ENCODE assay signal across 21 mouse cellular contexts in the genomic region with DNA sequence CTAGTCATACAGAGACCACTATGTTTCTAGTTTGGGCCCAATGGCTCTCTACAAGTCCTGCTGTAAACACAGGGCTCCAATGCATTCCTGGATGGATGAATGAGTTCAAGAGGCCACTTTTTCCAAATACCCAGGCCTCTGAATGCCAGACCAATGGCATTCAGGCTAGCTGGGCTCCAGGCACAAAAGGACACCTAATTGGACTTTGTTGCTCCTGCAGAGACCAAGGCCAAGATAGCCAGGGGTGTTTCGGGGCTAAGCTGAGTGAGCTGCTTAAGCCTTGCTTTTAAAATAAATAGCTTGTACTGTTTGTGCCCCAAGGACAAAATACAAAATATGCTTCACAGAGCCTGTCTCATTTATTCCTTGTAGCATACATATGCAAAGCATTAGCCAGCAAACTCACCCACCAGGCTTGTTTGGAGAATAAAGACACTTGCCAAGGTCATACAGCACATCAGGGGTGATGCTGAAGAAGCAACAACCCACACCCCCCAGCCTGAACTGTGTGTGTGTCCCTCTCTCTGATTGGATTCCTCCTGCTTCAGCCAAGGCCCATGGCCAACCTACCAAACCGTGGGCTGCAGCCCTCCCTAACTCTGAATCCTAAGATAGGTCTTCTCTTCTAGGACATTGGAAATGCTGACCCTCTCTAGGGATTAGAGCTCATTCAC. TPM values are rescaled to one million over a fixed set of nuclear protein-coding genes. Genes with fewer than 3 reads are reported as not detected.
DNase-seq lines count a peak whose midpoint lies in the region; ATAC-seq lines count a peak whose summit lies in the region.
"Had no signal": no experiment of that assay in that cellular context is flagged by ENCODE, and none has a peak within 500 bp of the region (broad histone marks: within the 10 kb centered on the region; RNA-seq: fewer than 3 reads in every experiment).

No protein-coding gene starts in this region.

- H3K9me3 ChIP-seq in embryonic facial prominence, embryonic 15.5 days (replicated peaks), result no peaks in the 10 kb centered on the region
- H3K9me3 ChIP-seq in embryonic facial prominence, embryonic 10.5 days, result no peaks in the 10 kb centered on the region
- H3K9me3 ChIP-seq: embryonic facial prominence, embryonic 13.5 days; forebrain, embryonic 15.5 days; G1E; heart, embryonic 12.5 days; hindbrain, embryonic 15.5 days had no signal

- peaks cover 5% of the 10 kb centered on the region for H3K4me1 ChIP-seq in embryonic facial prominence, embryonic 15.5 days
- peaks cover 4% of the 10 kb centered on the region for H3K4me1 ChIP-seq in embryonic facial prominence, embryonic 10.5 days
- H3K4me1 ChIP-seq: heart, embryonic 12.5 days; hindbrain, embryonic 15.5 days had no signal

- intact Hi-C loops in left cerebral cortex, postnatal 14 days (cut with DNase I), result no loop called here

- H3K4me2 ChIP-seq in embryonic facial prominence, embryonic 15.5 days (replicated peaks), result no peak overlapping the region
- H3K4me2 ChIP-seq: embryonic facial prominence, embryonic 13.5 days; forebrain, embryonic 15.5 days; heart, embryonic 12.5 days; hindbrain, embryonic 15.5 days had no signal

- no peak overlapping the region for H3K4me3 ChIP-seq in embryonic facial prominence, embryonic 15.5 days (replicated peaks)
- H3K4me3 ChIP-seq in embryonic facial prominence, embryonic 10.5 days, result no peak overlapping the region
- H3K4me3 ChIP-seq: embryonic facial prominence, embryonic 13.5 days; forebrain, embryonic 15.5 days; heart, embryonic 12.5 days; hindbrain, embryonic 15.5 days had no signal

- no peak for ATAC-seq in embryonic facial prominence, embryonic 15.5 days (ENCODE audit: insufficient number of reproducible peaks, low FRiP score, low TSS enrichment, low read depth)
- ATAC-seq: CD4-positive, CD25-positive, alpha-beta regulatory T cell, adult 4 months; forebrain, embryonic 15.5 days; intestine, embryonic 16.5 days had no signal

- H3K9ac ChIP-seq in embryonic facial prominence, embryonic 15.5 days, result no peak overlapping the region
- H3K9ac ChIP-seq: embryonic facial prominence, embryonic 13.5 days; forebrain, embryonic 15.5 days; heart, embryonic 12.5 days; hindbrain, embryonic 15.5 days had no signal

- peak; percentile 25 to 61 for DNase-seq in adrenal gland, adult (ENCODE audit: inconsistent age in 2 of 2, low spot score in 1 of 2)
- DNase-seq in adrenal gland, postnatal 4 days (ENCODE audit: low spot score in 2 of 2), result no peak
- DNase-seq in embryonic facial prominence, embryonic 10.5 days (ENCODE audit: low spot score), result no peak
- peak; percentile 2 for DNase-seq in left cerebral cortex, adult 11 months (ENCODE audit: low spot score)
- no peak for DNase-seq in left cerebral cortex, postnatal 14 days (ENCODE audit: low spot score in 2 of 2)
- peak; percentile 5 for DNase-seq in retina, postnatal 1 day
- no peak for DNase-seq in retina, embryonic 14.5 days (ENCODE audit: low spot score)
- DNase-seq: B cell, adult 2 months; cerebellum, adult 11-12 months; cerebellum, adult 9-10 months; cerebellum, postnatal 25 days; gastrocnemius, postnatal 14 days; heart, postnatal 36 days had no signal

- H3K27me3 ChIP-seq in embryonic facial prominence, embryonic 15.5 days, result no peaks in the 10 kb centered on the region
- no peaks in the 10 kb centered on the region for H3K27me3 ChIP-seq in embryonic facial prominence, embryonic 10.5 days (replicated peaks; ENCODE audit: low read depth, poor library complexity, severe bottlenecking)
- H3K27me3 ChIP-seq: embryonic facial prominence, embryonic 13.5 days; forebrain, embryonic 15.5 days; heart, embryonic 12.5 days; hindbrain, embryonic 15.5 days had no signal

- H3K36me3 ChIP-seq in embryonic facial prominence, embryonic 15.5 days, result no peaks in the 10 kb centered on the region
- no peaks in the 10 kb centered on the region for H3K36me3 ChIP-seq in embryonic facial prominence, embryonic 10.5 days (replicated peaks)
- H3K36me3 ChIP-seq: embryonic facial prominence, embryonic 13.5 days; forebrain, embryonic 15.5 days; G1E; heart, embryonic 12.5 days; hindbrain, embryonic 15.5 days had no signal

- WGBS in embryonic facial prominence, embryonic 15.5 days, result 58% methylated on average over 2 of the region's 2 CpGs
- 65% methylated on average over 2 of the region's 2 CpGs for WGBS in embryonic facial prominence, embryonic 10.5 days

- 0 out of 2 replicates have a peak overlapping the region, but pooled peaks have one; percentile 2 for H3K27ac ChIP-seq in embryonic facial prominence, embryonic 15.5 days (replicated peaks)
- H3K27ac ChIP-seq in embryonic facial prominence, embryonic 10.5 days (replicated peaks), result no peak overlapping the region
- H3K27ac ChIP-seq: embryonic facial prominence, embryonic 13.5 days; forebrain, embryonic 15.5 days; hindbrain, embryonic 15.5 days had no signal

RNA-seq across cellular contexts. Expression of a gene that starts 48.7 kb away (rescaled TPM):
- total RNA-seq in adrenal gland, postnatal 4 days (2021), result 10 to 100 TPM; 13.8 to 16.9 TPM
- polyA plus RNA-seq in embryonic facial prominence, embryonic 15.5 days (2015; fragmentation: Nextera tagmentation; extraction: Ambion mirVana), result 17.4 and 17.8 TPM in 2 replicates
- polyA plus RNA-seq in embryonic facial prominence, embryonic 10.5 days (2016; fragmentation: Nextera tagmentation; extraction: Ambion mirVana), result 14.0 and 14.3 TPM in 2 replicates
- 10 to 100 TPM; 33.3 to 39.3 TPM for total RNA-seq in left cerebral cortex, postnatal 14 days (2021)

Comparison
In these comparisons a context has a peak if more than half of its experiments do, and no peak if none do; other contexts are left out.
1. DNase-seq: peak in adrenal gland, adult (2 of 2), left cerebral cortex, adult 11 months (single experiment) and retina, postnatal 1 day (single experiment); none in adrenal gland, postnatal 4 days (0 of 2), embryonic facial prominence, embryonic 10.5 days (single experiment), left cerebral cortex, postnatal 14 days (0 of 2) and retina, embryonic 14.5 days (single experiment).